Mouse (Mus musculus): Measurements from ENCODE around the gene Rpl26.
A peak's percentile ranks its signal among the peaks of the same experiment; 100 is the strongest.

Rpl26 gene

DNA sequence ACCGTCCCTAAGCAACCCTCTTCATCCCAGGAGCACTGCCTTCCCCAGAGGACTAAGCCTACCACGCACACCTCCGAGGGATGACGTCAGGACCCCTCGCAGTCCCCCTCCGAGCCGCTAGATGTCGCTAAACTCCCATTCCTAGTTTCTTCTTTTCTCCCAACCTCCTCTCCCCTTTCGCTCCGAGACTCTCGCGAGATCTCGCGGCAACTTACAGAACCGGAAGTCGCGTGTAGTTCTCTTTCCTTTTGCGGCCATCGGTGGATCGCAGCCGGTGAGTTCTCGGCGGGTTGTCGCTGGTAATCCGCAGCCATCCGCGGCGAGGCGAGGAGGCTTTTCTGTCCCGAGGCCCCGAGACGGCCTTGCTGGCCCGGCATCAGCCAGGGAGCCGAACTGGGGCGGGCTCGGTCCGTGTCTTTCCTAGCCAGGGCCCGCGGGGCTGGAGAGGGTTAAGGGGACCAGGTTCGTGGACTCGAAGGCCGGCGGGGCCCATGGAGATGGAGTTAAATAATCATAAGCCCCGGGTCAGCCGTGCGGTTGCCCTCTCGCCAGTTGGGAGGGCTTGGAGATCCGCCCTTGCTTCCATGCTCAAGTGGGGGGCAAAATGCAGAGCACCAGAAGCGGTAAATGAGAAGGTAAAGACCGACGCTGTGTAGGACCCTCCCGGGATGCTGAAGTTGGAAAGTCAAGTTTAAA, at the start of gene Rpl26:
Gene Rpl26, plus strand, starts transcription at position 233 of the 696 bp plus-strand sequence.
- peak; percentile 90; the same call in 1 of the 2 replicates for ATAC-seq (ENCODE audit: insufficient number of reproducible peaks, low FRiP score, low TSS enrichment)

DNA sequence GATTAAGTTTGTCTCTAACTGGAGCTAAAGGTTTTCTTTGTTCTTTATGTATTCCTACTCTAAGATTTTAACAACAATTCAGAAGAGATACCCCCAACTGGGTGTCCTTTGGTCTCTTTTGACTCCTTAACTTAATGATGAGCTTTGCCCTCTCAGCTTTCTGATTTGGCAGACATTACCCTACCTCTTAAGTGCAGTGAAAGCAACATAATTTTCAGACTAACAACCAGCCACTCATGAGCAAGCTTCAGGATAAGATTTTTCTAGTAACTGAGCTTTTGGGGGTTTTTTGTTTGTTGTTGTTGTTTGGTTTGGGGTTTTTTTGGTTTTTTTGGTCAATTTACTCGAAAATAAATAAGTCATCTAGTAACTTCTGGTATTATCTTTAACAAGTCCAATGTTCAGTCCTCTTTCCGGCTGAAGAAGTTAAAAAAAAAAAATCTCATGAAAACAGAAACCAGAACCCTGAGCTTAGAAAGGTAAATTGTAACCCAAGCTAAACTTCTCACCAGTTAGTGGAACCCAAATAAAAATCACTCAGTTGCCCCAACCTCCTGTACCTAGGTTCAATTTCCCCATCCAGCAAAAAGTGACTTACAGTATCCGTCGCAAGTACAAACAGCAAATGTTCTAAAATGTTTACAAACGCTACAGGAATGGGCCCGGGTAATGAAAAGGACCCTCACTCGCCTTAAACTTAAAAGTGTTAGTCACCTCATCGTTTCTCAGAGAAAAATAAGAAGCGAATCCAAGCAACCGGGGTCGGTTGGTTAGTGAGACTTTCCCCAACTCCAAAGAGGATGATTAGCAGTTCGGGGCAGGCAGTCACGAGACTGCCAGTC, 49.5 kb upstream of the Rpl26 start:
- no peak for ATAC-seq (ENCODE audit: insufficient number of reproducible peaks, low FRiP score, low TSS enrichment)

DNA sequence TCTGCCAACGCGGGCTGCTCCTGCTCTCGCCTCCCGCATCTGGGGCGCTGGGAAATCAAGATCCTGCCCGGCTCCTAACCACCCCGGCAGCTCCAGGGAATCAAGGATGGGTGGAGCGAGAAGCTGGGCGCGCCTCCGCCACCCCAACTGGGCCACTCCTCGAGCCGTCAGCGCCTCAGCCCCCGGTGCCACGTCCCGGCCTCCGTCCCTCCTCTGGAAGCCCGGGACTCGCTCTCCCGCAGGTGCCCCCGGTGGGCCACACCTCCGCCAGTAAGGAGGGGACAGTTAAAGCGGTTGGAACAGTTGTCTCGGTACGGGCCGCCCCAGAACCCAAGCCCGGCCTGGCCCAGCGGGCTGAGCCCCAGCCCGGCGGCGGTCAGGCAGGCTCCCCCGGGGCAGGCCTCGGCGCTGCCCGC, 48.9 kb upstream of the Rpl26 start:
- peak; percentile 52 for ATAC-seq (ENCODE audit: insufficient number of reproducible peaks, low FRiP score, low TSS enrichment)

- ATAC-seq (ENCODE audit: insufficient number of reproducible peaks, low FRiP score, low TSS enrichment): peak; percentile 98
These were observed 48.4 kb upstream of the Rpl26 start for GRCm38 (mm10) chr11:68852932-68853409.

- no peak for ATAC-seq (ENCODE audit: insufficient number of reproducible peaks, low FRiP score, low TSS enrichment)
These were observed 47.6 kb upstream of the Rpl26 start for GRCm38 (mm10) chr11:68853611-68854401.

DNA sequence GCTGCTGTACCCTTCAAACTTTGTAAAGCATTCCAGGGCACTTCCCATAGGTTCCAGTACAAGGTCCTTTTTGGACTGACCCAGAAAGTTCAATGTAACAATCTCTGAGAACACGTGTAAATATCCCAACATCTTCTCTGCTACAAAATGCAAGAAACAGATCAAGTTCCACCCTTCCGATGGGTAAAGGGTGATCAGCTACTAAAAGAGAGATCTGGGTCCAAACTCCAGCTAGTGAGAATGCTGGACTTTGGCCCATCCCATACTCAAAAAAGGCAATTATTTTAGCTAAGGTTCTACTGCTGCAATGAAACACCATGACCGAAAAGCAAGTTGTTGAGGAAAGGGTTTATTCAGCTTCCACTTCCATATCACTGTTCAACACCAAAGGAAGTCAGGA, 46.8 kb upstream of the Rpl26 start:
- no peak for ATAC-seq (ENCODE audit: insufficient number of reproducible peaks, low FRiP score, low TSS enrichment)

GRCm38 (mm10) chr11:68857329-68857728, 44.1 kb upstream of the Rpl26 start:
- ATAC-seq (ENCODE audit: insufficient number of reproducible peaks, low FRiP score, low TSS enrichment): no peak

DNA sequence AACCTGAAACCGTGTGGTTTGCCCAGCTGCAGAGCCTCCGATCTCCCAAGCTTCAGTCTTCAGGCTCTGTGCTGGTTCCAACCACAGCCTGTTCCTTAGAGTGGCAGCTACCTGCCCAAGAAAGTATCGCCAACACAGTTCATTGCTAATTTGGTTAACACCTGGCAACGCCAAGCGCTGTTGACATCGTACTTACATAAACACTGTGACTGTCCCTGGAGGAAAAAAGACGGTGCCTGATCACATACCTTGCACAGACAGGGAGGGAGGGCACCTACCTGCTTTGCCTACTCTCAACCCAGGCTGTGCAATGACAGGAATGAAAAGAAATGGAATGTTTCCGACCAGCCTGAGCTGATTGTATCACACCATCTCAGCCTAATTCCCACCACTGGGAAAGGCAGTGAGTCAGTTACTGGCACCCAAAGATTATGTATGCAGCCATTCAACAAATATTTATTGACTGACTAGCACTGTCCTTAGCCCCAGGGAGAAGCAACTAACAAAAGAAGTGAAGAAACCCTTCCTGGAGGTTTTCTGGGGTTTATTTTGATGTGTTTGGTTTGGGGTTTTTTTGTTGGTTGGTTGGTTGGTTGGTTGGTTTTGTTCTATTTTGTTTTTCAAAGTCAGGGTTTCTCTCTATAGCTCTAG, 41.3 kb upstream of the Rpl26 start:
- no peak for ATAC-seq (ENCODE audit: insufficient number of reproducible peaks, low FRiP score, low TSS enrichment)

DNA sequence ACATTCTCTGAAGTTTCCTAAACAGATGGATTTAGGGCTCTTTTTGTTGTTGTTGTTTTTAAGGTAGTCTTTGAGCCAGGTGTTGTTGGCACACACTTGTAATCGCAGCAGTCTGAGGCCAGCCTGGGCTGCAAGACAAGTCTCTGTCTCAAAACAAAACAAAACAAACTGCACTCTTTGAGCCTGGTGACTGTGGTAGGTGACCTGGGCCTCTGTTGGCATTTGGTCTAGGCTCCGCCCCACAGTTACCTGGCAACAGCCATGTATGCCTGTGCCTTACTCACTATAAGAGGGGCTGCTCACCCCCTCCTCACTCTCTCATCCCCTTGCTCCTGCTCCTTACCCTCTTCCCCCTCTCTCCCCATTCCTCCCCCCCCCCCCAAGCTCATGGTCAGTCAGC, 39.1 kb upstream of the Rpl26 start:
- no peak for ATAC-seq (ENCODE audit: insufficient number of reproducible peaks, low FRiP score, low TSS enrichment)

DNA sequence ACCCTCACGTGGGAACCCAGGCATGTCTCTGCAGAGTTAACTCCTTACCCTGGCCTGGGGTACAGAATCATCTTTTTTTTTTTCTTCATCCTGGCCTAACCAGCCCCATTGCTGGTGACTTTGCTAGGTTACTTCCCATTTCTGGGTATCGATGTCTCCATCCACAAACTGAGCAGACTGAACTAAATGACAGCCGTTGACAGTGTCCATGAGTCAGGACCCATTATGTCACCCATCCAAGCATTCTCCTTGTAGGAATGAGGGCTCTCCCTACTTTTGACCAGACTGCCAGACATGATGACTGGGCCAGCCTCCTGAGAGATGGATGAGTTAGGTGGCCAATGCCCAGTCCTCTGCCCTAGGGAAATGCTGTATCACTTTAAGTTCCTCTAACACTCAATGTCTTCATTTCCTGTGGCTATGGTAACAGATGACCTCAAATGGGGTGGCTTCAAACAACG, 37.7 kb upstream of the Rpl26 start:
- ATAC-seq (ENCODE audit: insufficient number of reproducible peaks, low FRiP score, low TSS enrichment): no peak

DNA sequence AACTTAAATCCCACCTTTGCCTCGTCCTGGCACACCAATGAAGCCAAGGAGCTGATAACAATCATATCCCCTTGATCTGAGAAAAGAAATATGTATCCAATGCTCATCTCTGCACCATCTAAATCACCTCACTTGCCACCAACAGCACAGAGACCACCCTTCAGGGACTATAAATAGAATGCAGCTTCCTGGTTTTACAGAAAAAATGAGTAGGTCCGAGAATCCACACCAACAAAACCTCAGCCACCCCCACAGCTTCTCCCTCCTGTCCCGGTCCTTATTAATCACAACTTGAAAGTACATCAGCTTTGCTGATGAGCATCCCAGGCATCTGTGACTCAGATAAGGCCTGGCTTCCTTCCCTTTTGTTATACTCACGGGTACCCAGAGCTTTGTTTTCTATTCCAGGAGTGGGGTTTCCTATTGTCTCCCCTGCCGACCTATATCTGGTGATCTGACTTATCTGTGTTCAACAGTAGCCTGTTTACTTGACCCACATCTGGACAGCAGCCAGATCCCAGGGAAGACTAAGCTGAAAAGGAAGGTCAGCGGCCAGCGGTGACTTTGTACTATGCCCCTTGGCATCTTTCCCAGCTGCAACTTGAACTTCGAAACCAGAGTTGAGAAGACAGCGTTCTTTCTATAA, 36.7 kb upstream of the Rpl26 start:
- no peak for ATAC-seq (ENCODE audit: insufficient number of reproducible peaks, low FRiP score, low TSS enrichment)

DNA sequence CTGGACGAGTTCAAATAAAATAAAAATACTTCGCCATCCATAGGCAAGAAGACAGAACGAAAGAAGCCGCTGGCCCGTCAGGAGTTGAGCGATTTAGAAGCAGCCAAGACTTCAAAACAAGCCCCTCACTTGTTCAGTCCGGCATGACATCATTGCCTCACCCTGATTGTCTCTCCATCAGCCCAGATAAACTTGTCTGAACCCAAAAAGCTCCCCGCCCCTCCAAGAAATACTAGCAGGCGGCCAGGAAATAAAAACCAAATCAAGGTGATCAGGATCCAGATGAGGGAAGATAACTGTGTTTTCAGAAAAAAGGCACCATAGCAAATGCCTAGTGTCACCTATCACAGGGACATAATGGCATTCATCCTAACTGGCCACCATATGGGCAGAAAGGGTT, 30.1 kb upstream of the Rpl26 start:
- ATAC-seq (ENCODE audit: insufficient number of reproducible peaks, low FRiP score, low TSS enrichment): no peak

GRCm38 (mm10) chr11:68871748-68872147, 29.6 kb upstream of the Rpl26 start, which contains the start of gene Ndel1:
Gene Ndel1 (minus strand): TSS chr11:68871858.
- ATAC-seq (ENCODE audit: insufficient number of reproducible peaks, low FRiP score, low TSS enrichment): no peak

GRCm38 (mm10) chr11:68874841-68875240, 26.5 kb upstream of the Rpl26 start:
- ATAC-seq (ENCODE audit: insufficient number of reproducible peaks, low FRiP score, low TSS enrichment): no peak

DNA sequence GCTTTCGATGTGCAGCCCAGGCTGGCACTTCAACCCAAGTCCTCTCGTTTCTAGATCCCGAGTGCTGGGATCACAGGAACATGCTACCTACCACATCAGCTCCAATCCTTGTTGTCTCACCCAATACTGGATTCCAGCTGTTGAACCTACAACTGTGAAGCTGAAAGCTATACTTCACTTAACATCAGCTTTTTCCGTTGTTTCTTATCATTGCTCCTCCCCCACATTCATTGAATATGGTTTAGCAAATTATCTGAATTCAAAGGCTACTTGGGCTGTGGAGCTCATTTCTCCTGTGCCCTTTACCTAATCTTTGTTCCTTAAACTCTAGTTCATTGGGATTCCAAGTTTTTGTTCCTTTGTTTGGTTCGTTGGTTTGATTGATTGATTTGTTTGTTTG, 22.6 kb upstream of the Rpl26 start:
- no peak for ATAC-seq (ENCODE audit: insufficient number of reproducible peaks, low FRiP score, low TSS enrichment)

GRCm38 (mm10) chr11:68882107-68882506, 19.3 kb upstream of the Rpl26 start:
- no peak for ATAC-seq (ENCODE audit: insufficient number of reproducible peaks, low FRiP score, low TSS enrichment)

GRCm38 (mm10) chr11:68883843-68884242, 17.5 kb upstream of the Rpl26 start:
- no peak for ATAC-seq (ENCODE audit: insufficient number of reproducible peaks, low FRiP score, low TSS enrichment)

GRCm38 (mm10) chr11:68884368-68884767, 17.0 kb upstream of the Rpl26 start:
- no peak for ATAC-seq (ENCODE audit: insufficient number of reproducible peaks, low FRiP score, low TSS enrichment)

GRCm38 (mm10) chr11:68886091-68886490, 15.3 kb upstream of the Rpl26 start:
- ATAC-seq (ENCODE audit: insufficient number of reproducible peaks, low FRiP score, low TSS enrichment): no peak

GRCm38 (mm10) chr11:68888253-68888652, 13.1 kb upstream of the Rpl26 start, which contains the start of gene Rnf222:
Gene Rnf222 (plus strand): TSS chr11:68888553.
- no peak for ATAC-seq (ENCODE audit: insufficient number of reproducible peaks, low FRiP score, low TSS enrichment)

All from cerebellum, adult (tissue).